Mouse (Mus musculus) neural tube, embryonic 12.5 days (tissue): ENCODE measurements at regions not wholly inside any gene's neighbourhood (a gene's known extent, or its start where the extent isn't known, plus 50 kb on each side); places are given as distances from the start of the nearest gene placed in this dataset.
"Not testable (repeated sequence)": the region's sequence is repeated elsewhere in the genome, so short reads cannot be mapped to it uniquely, and the experiment has no call there.

Source experiments
- ATAC-seq: fragments of 200-750 bp; cut with Nextera tagmentation; 2 replicates; pipeline ENCODE4 v1.8.0; 2017; ENCODE audit warnings: low read depth, mild to moderate bottlenecking, moderate TSS enrichment, moderate library complexity; ENCODE audit not compliant: low FRiP score
- H3K27ac ChIP-seq: fragments of 300-500 bp; sonication (generic); 2 replicates; pipeline ENCODE4 v1.5.1; 2016
- H3K27me3 ChIP-seq: fragments of 300-500 bp; sonication (generic); replicated peaks from 2 replicates; pipeline ENCODE4 v1.6.1; 2016; ENCODE audit warnings: mild to moderate bottlenecking
- H3K36me3 ChIP-seq: fragments of 300-500 bp; sonication (generic); 2 replicates; pipeline ENCODE4 v1.6.1; 2016; ENCODE audit warnings: mild to moderate bottlenecking
- H3K4me1 ChIP-seq: fragments of 300-500 bp; sonication (generic); 2 replicates; pipeline ENCODE4 v1.6.1; 2016
- H3K4me2 ChIP-seq: fragments of 300-500 bp; sonication (generic); replicated peaks from 2 replicates; pipeline ENCODE4 v1.6.1; 2016; ENCODE audit warnings: mild to moderate bottlenecking
- H3K4me3 ChIP-seq: fragments of 300-500 bp; sonication (generic); 2 replicates; pipeline ENCODE4 v1.5.1; 2016
- H3K9ac ChIP-seq: fragments of 300-500 bp; sonication (generic); 2 replicates; pipeline ENCODE4 v1.6.1; 2016; ENCODE audit warnings: mild to moderate bottlenecking
- H3K9me3 ChIP-seq: fragments of 300-500 bp; sonication (generic); 2 replicates; pipeline ENCODE4 v1.6.1; 2016; ENCODE audit warnings: mild to moderate bottlenecking
- WGBS: fragments of 180-500 bp; shearing (Covaris S2); methylation state at CpG from one replicate; pipeline ENCODE4 v1.1.7; 2016; 5-methylcytosine and 5-hydroxymethylcytosine counted together

DNA sequence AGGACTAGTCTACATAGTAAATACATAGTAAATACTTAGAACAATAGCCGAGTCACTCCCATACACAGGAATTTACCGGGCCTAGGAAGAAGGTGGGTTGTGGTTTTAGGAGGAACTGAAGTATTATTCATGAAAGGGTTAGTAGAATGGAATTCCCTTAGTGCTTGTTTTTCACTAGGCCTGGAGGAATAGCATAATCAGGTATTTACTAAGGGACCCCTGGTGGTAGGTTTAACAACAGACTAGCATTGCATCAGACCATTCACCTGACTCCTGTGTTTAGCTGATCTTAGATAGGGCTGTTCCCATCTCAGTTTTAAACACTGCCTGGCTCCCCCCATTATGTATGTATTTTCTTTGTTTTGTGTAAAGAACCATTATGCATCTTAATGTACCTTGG is 339.0 kb downstream of the Dync2h1 start:
- not testable (repeated sequence) for H3K9ac ChIP-seq, H3K36me3 ChIP-seq, H3K27ac ChIP-seq, ATAC-seq, H3K4me3 ChIP-seq, H3K9me3 ChIP-seq, H3K4me1 ChIP-seq, H3K4me2 ChIP-seq, H3K27me3 ChIP-seq
- 85% methylated on average over 2 of the region's 2 CpGs for WGBS

DNA sequence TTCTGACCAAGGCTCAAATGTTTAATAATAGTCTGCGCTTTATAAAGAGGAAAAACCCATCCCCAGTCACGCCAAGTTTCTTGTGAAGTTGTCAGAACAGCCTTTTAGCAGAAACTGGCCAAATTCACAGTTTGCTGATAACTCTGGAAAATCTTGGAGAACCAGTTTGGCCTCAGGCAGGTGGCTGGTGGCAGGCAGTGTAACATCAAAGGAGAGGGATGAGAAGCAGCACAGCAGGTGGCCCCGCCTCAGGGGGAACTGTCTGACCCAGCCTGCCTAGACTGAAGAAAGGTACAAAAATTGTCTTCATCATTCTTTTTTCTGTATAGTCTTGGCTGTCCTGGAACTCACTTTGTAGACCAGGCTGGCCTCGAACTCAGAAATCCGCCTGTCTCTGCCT is 349.3 kb downstream of the Dync2h1 start:
- not testable (repeated sequence) for H3K27me3 ChIP-seq, H3K27ac ChIP-seq, H3K4me3 ChIP-seq, ATAC-seq, H3K4me2 ChIP-seq, H3K9ac ChIP-seq, H3K9me3 ChIP-seq, H3K4me1 ChIP-seq, H3K36me3 ChIP-seq
- WGBS: 74% methylated on average over 5 of the region's 5 CpGs

GRCm38 (mm10) chr9:6834470-6834869 is 349.8 kb downstream of the Dync2h1 start:
- 67% methylated on average over 5 of the region's 5 CpGs for WGBS
- H3K36me3 ChIP-seq: no peaks in the 10 kb centered on the region
- no peak overlapping the region for H3K4me2 ChIP-seq
- no peaks in the 10 kb centered on the region for H3K4me1 ChIP-seq
- no peak overlapping the region for H3K27ac ChIP-seq
- no peaks in the 10 kb centered on the region for H3K9me3 ChIP-seq
- no peak for ATAC-seq
- no peaks in the 10 kb centered on the region for H3K27me3 ChIP-seq
- no peak overlapping the region for H3K4me3 ChIP-seq
- no peak overlapping the region for H3K9ac ChIP-seq

DNA sequence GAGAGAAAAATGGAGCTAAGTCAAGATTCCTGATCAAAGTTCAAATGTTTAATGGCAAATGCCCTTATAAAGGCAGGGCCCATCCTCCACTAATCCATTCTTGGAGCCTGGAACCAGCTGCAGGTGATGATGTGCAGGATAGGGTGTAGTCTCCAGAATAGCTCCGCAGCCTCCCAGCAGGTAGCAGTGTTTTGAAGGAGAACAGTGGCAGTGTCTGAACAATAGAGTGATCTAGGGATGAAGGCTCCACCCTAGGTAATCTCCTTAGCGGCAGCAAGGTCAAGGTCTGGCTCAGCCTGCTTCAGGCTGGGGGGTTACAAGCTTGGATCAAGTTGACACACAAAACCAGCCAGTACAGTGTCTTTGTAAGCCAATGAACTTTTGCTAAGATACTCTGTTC is 351.4 kb downstream of the Dync2h1 start:
- Histone ChIP-seq H3K4me2 (no peak overlapping the region), H3K27ac (no peak overlapping the region), H3K9ac (no peak overlapping the region), H3K27me3 (no peaks in the 10 kb centered on the region), H3K4me1 (no peaks in the 10 kb centered on the region), H3K9me3 (no peaks in the 10 kb centered on the region), H3K4me3 (no peak overlapping the region), H3K36me3 (no peaks in the 10 kb centered on the region)
- ATAC-seq: no peak
- WGBS: 52% methylated on average over 2 of the region's 2 CpGs

DNA sequence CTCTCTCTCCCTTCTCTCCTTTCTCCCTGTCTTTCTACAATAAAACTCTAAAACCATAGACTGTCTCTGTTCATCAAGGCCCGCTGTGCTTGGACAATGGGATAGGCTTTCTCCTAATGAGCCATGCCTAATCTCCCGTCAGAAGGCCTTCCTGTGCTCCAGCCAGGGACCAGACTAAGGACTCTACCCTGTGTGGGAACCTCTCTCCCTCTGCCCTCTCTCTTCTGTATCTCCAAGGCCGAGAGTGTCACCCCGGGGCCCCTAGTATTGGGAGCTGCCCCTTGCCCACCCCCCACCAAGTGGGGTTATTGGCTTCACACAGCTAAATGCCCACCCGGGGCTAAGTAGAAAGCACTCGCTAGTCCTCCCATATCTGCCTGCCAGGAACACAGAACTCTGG is 352.6 kb downstream of the Dync2h1 start:
- not testable (repeated sequence) for H3K36me3 ChIP-seq, H3K27me3 ChIP-seq, H3K4me1 ChIP-seq, ATAC-seq, H3K9ac ChIP-seq, H3K9me3 ChIP-seq, H3K4me2 ChIP-seq, H3K4me3 ChIP-seq, H3K27ac ChIP-seq
- WGBS: 36% methylated on average over 6 of the region's 6 CpGs

GRCm38 (mm10) chr9:6826581-6826980 is 357.7 kb downstream of the Dync2h1 start:
- WGBS: 82% methylated on average over 3 of the region's 3 CpGs
- ATAC-seq: no peak
- H3K4me2 ChIP-seq: no peak overlapping the region
- H3K27ac ChIP-seq: no peak overlapping the region
- H3K4me1 ChIP-seq: no peaks in the 10 kb centered on the region
- H3K9me3 ChIP-seq: no peaks in the 10 kb centered on the region
- H3K27me3 ChIP-seq: no peaks in the 10 kb centered on the region
- no peak overlapping the region for H3K9ac ChIP-seq
- H3K36me3 ChIP-seq: no peaks in the 10 kb centered on the region
- H3K4me3 ChIP-seq: no peak overlapping the region

- H3K4me3 ChIP-seq: no peak overlapping the region
- H3K27me3 ChIP-seq: no peaks in the 10 kb centered on the region
- no peaks in the 10 kb centered on the region for H3K4me1 ChIP-seq
- no peak for ATAC-seq
- H3K9me3 ChIP-seq: no peaks in the 10 kb centered on the region
- no peaks in the 10 kb centered on the region for H3K36me3 ChIP-seq
- H3K9ac ChIP-seq: no peak overlapping the region
- H3K4me2 ChIP-seq: no peak overlapping the region
- no peak overlapping the region for H3K27ac ChIP-seq
Measured at GRCm38 (mm10) chr9:6825609-6826008, 358.6 kb downstream of the Dync2h1 start.

GRCm38 (mm10) chr9:6823946-6824345 is 360.3 kb downstream of the Dync2h1 start:
- ATAC-seq, H3K36me3 ChIP-seq, H3K9me3 ChIP-seq, H3K4me2 ChIP-seq, H3K27ac ChIP-seq, H3K9ac ChIP-seq, H3K4me1 ChIP-seq, H3K4me3 ChIP-seq, H3K27me3 ChIP-seq: not testable (repeated sequence)
- WGBS: 69% methylated on average over 1 of the region's 1 CpGs

GRCm38 (mm10) chr9:6823536-6823935 is 360.7 kb downstream of the Dync2h1 start:
- Histone ChIP-seq H3K9me3 (no peaks in the 10 kb centered on the region), H3K27me3 (no peaks in the 10 kb centered on the region), H3K9ac (no peak overlapping the region), H3K4me2 (no peak overlapping the region), H3K27ac (no peak overlapping the region), H3K36me3 (no peaks in the 10 kb centered on the region), H3K4me3 (no peak overlapping the region), H3K4me1 (no peaks in the 10 kb centered on the region)
- ATAC-seq: no peak
- 92% methylated on average over 1 of the region's 1 CpGs for WGBS

- H3K9ac ChIP-seq: no peak overlapping the region
- no peaks in the 10 kb centered on the region for H3K36me3 ChIP-seq
- no peak overlapping the region for H3K4me3 ChIP-seq
- ATAC-seq: no peak
- no peak overlapping the region for H3K27ac ChIP-seq
- 56% methylated on average over 2 of the region's 2 CpGs for WGBS
- no peaks in the 10 kb centered on the region for H3K27me3 ChIP-seq
- H3K4me1 ChIP-seq: no peaks in the 10 kb centered on the region
- no peaks in the 10 kb centered on the region for H3K9me3 ChIP-seq
- no peak overlapping the region for H3K4me2 ChIP-seq
Measured at GRCm38 (mm10) chr9:6776671-6777070, 407.6 kb downstream of the Dync2h1 start.

- Histone ChIP-seq H3K27ac (no peak overlapping the region), H3K27me3 (no peaks in the 10 kb centered on the region), H3K9me3 (no peaks in the 10 kb centered on the region), H3K9ac (no peak overlapping the region), H3K4me1 (no peaks in the 10 kb centered on the region), H3K36me3 (no peaks in the 10 kb centered on the region), H3K4me3 (no peak overlapping the region), H3K4me2 (no peak overlapping the region)
- ATAC-seq: no peak
- WGBS: 66% methylated on average over 1 of the region's 1 CpGs
Measured at GRCm38 (mm10) chr9:6741478-6741877, 442.8 kb downstream of the Dync2h1 start.

GRCm38 (mm10) chr9:6736411-6736810 is 447.8 kb downstream of the Dync2h1 start:
- H3K4me1 ChIP-seq: no peaks in the 10 kb centered on the region
- no peak overlapping the region for H3K27ac ChIP-seq
- H3K9ac ChIP-seq: no peak overlapping the region
- WGBS: 77% methylated on average over 1 of the region's 1 CpGs
- H3K36me3 ChIP-seq: no peaks in the 10 kb centered on the region
- no peak overlapping the region for H3K4me2 ChIP-seq
- ATAC-seq: no peak
- no peaks in the 10 kb centered on the region for H3K9me3 ChIP-seq
- H3K27me3 ChIP-seq: no peaks in the 10 kb centered on the region
- H3K4me3 ChIP-seq: no peak overlapping the region

GRCm38 (mm10) chr9:6726411-6726810 is 456.8 kb upstream of the Ddi1 start:
- Histone ChIP-seq H3K4me2 (no peak overlapping the region), H3K36me3 (no peaks in the 10 kb centered on the region), H3K4me3 (no peak overlapping the region), H3K27me3 (no peaks in the 10 kb centered on the region), H3K9me3 (0 out of 2 replicates have a peak, but pooled peaks cover 4% of the 10 kb centered on the region), H3K27ac (no peak overlapping the region), H3K9ac (no peak overlapping the region), H3K4me1 (no peaks in the 10 kb centered on the region)
- 42% methylated on average over 1 of the region's 1 CpGs for WGBS
- no peak for ATAC-seq
